Mouse (Mus musculus) megakaryocyte, adult 5-6 weeks (primary cell): Measurements from ENCODE around the gene Gm21488. TPM values are rescaled to one million over a fixed set of nuclear protein-coding genes. Genes with fewer than 3 reads are reported as not detected.
"Not testable (repeated sequence)": the region's sequence is repeated elsewhere in the genome, so short reads cannot be mapped to it uniquely, and the experiment has no call there.

Source experiments
- ATAC-seq: 2 replicates; pipeline ENCODE4 v1.8.0; 2016; ENCODE audit warnings: mild to moderate bottlenecking, inconsistent platforms; ENCODE audit not compliant: poor library complexity, severe bottlenecking
- total RNA-seq, 2 experiments: library from RNA; stranded (forward) in 1 of 2; stranded (reverse) in 1 of 2; fragments of 153-499, 151-499 nt in 1 of 2; fragments of 221-1000, 200-1000 nt in 1 of 2; gene quantifications; 2 replicates each; pipeline versions ENCODE4 v1.2.3 to v1.2.4; 2015 to 2017

Gene Gm21488
- total RNA-seq (2015) (not detected in 2 replicates), total RNA-seq (2017) (not detected in 2 replicates)

DNA sequence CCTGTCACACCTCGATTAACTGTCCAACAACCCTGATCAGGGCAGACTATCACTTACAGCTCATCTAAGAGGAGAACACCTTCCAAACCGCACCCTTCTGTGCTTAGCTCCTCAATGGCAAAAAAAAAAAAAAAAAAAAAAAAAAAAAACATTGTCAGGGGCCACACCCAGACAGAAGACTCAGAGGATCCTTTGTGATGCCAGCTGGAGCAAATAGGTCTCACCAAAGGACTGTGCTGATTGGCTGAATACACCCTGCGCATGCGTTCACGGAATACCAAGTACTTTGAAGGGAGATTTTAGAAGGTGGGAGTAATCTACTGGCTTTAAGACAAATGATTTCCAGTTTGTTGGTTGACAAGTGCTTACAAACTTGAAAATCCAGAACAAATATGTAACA lies at the start of gene Gm21488:
Gene Gm21488, minus strand, starts transcription at position 101 of the 400 bp plus-strand sequence.
- not testable (repeated sequence) for ATAC-seq
